Mouse (Mus musculus): ENCODE measurements around the gene Mthfd1. TPM values are rescaled to one million over a fixed set of nuclear protein-coding genes. Genes with fewer than 3 reads are reported as not detected.

The Mthfd1 gene
- total RNA-seq, 4 experiments from 2014 or later = 29.3 to 37.6 (median 32.7) TPM

DNA sequence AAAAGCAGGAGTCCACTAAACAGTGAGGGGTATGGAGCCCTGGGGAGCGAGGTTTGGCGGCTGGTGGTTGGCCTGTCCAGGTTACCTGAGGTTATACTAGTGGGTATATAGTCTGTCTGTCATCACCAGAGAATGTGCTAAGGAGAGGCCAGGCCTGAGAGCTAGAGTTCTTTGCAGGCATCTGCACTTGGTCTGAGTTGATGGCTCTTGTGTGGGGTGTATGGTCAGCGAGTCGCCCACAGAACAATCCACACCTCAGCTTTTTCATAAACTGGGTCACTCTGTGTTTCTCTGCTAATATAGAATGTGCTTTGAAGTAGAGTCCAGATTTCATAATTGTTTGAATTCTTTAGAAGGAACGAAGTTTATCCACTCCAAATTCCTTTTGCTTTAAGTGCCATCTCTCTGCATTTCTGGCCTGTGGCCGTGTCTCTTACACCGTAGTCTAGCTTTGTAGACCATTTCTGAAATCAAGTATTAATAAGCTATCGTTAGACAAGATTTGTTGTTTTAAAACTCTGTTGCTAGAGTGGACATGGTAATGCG, 44.3 kb downstream of the Mthfd1 start:
- DNase-seq (ENCODE audit: low spot score in 2 of 2) = no peak

DNA sequence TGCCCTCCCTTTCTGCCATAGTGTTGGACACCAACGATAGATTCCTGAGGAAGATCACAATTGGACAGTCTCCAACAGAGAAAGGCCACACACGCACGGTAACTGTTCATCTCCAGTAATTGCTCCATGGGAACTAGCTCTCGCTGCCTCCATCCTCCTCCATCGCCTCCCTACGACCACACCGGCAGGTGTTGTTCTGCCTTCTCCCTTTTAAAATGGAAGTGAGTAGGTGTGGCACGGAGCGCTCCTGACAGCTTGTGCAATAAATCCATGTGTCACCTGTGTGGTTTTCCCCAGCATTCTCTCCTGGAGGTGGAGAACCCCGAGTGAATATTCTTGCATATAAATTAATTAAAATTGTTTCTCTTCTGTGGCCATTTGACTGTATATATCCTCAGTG, 45.3 kb downstream of the Mthfd1 start:
- DNase-seq (ENCODE audit: low spot score in 2 of 2) = no peak

DNA sequence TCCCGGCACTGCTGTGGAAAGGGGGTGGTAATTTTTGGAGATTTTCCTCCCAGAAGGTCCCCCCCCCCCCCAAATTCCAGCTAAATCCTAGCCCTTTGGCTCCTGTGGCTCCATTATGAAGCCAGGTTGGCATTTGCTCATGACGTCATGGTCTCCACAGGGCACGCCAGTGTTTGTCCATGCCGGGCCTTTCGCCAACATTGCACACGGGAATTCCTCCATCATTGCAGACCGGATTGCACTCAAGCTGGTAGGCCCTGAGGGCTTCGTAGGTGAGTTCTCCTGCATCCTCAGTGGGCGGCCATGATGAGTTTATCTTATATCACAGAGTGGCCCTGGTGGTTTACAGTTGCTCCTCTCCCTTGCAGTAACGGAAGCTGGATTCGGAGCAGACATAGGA, 48.4 kb downstream of the Mthfd1 start:
- no peak for DNase-seq (ENCODE audit: low spot score in 2 of 2)

DNA sequence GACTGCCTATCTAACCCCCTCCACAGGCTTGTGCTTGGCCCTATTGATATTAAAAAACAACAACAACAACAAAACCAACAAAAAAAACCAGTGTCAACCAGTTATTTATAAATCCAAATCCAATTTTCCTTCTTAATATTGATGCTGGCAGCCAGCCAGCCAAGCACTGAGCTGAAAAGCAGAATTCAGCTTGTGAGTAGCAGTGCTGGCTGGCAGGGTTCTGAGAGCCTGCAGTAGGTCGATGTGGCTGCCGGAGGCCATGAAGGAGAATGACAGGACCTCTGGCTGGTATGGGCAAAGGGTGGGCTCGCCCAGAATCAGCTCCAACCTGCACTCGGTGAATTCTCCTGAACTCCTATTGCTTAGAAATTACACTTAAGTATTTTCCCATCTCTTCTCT, 49.1 kb downstream of the Mthfd1 start:
- DNase-seq (ENCODE audit: low spot score in 2 of 2) = no peak

DNA sequence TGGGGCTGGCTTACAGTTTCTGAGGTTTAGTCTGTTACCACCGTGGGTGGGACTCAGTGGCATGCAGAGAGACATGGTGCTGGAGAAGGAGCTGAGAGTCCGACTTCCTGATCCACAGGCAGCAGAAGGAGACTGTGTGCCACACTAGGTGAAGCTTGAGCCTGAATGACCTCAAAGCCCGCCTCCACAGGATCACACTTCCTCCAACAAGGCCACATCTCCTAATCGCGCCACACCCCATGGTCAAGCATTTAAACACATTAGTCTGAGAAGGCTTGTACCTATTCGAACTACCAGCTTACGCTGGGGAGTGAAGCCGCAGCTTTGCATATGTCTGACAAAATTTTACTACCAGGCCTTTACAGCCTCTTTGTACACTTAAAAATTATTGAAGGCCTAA, 50.0 kb downstream of the Mthfd1 start:
- DNase-seq (ENCODE audit: low spot score in 2 of 2) = no peak

DNA sequence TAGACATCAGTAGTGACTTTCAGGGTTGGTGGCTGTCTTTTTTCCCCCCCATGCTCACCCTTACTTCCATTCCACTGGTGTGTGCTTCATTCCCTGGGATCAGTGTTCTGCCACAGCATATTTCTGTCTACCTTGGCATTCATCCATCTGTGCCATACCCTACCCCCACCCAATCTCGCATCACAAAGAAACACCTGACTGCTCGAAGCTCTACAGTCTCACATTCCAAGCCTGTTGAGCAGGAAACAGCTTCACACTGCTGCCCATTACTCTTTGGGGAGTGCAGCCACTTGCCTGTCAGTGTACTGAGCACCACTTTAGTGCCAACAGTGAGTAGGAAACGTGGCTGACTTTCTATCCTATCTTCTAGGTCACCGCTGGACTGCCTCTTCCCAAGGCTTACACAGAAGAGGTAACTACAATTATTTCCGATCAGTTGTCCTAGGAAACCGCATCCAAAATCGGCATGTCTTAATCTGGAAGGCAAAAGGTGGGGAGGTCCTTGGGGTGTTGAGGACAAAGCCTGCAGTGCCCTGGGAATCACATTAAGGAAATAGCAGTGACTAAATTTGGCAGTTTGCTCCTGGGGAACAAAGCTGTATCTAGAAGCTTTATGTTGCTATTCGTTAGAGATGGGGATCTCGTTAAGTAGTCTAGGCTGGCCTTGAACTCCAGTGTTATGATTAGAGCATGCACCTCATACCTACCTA, 51.9 kb downstream of the Mthfd1 start:
- no peak for DNase-seq (ENCODE audit: low spot score in 2 of 2)

DNA sequence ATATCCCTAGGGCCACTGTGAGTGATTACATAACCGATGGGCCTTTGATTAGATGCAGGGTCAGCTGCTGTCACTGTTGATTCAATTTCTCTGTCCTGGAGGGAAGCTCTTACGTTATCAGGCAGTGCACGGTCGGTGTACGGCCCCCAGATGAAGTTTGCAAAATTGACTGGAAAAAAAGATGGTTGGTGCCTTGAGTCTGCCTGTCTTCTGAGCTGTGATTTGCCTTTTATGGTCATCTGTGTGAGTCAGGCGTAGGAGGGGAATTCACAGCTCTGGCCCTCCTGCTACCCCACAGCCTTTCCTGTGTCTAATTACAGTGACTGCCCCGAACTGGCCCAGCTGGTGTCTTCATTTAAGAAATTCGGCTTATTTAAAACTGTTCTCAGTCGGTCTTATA, 52.9 kb downstream of the Mthfd1 start:
- no peak for DNase-seq (ENCODE audit: low spot score in 2 of 2)

DNA sequence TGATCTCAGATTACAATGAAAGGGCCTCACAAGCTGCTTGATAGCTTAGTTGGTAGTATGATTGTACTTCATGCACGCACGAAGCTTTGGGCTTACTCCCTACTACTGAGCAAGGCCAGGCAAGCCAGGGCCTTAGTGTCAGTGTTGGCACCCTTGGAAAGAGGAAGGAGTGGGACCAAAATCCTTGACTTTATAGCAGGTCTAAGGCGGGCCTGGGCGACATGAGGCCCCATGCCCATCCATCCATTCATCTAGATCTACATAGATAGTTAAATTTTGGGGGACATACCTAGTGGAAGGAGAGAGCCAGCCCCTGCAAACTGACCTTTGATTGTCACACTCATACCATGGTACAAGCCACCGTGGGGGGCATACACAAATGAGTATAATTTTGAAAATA, 53.3 kb downstream of the Mthfd1 start:
- no peak for DNase-seq (ENCODE audit: low spot score in 2 of 2)

DNA sequence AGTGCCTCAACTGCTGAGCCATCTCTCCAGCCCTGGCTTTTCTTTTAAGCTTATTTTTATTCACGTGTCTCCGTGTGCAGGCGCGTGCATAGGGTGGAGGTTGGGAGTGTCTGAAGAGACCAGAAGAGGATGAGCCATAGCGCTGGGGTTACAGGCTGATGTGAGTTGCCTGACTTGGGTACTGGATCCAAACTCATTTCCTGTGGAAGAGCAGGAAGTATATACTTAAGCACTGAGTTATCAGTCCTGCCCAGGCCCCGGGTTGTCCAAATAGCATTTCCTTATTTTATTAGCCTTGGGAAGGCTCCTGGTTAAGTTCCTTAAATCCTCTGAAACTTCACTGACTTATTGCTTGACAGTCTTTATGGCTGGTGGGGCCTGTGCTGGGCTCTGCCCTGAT, 54.9 kb downstream of the Mthfd1 start:
- no peak for DNase-seq (ENCODE audit: low spot score in 2 of 2)

DNA sequence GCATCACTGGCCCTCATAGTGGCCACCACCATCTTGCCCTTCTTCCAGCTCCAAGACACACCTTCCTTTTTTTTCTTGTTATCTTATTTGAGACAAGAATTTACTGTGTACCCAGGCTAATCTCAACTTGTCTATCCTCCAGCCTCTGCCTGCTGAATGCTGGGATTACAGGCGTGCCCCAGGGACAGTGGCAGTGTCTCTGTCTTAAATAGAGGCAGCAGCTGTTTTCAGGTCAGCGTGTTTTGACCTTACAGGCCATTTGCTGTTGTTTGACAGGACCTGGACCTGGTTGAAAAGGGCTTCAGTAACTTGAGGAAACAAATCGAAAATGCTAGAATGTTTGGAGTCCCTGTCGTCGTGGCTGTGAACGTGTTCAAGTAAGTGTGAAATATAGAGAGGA, 55.5 kb downstream of the Mthfd1 start:
- DNase-seq (ENCODE audit: low spot score in 2 of 2) = no peak

DNA sequence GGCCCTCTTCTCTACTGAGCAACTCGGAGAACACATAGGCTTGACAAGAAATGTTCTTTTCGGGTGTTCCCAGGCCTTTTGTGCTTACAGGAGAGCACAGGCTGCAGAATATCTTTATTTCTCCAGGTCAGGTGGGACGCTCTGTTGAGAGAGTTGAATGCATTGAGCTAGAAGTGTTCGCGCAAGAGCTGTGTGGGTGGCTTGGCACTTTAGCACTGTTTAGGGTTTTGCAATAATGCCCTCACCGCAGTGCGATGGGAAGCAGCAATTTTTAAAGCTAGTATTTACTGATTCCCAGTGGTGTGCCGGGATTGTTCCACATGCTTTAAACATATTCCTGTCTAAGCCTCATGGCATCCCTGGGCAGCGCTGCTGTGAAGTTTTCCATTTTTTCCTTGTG, 56.1 kb downstream of the Mthfd1 start:
- no peak for DNase-seq (ENCODE audit: low spot score in 2 of 2)

DNA sequence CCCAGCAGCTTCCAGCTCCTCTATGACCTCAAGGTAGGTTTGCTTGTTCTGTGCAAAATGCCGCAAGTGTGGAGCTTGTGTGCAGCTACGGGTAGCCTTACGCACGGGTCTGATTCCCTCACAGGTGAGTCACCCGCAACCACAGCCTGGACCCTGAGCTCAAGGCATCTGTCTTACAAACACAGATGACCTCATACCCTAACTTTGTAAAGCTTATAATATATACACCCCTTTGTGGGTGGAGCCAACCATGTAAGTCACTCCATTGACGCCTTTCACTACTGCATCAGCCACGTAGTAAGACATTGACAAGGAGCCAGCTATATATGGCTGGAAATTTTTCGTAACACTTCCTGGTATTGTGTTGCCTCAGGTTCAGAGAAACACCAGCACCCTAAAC, 56.9 kb downstream of the Mthfd1 start:
- DNase-seq (ENCODE audit: low spot score in 2 of 2) = no peak

DNA sequence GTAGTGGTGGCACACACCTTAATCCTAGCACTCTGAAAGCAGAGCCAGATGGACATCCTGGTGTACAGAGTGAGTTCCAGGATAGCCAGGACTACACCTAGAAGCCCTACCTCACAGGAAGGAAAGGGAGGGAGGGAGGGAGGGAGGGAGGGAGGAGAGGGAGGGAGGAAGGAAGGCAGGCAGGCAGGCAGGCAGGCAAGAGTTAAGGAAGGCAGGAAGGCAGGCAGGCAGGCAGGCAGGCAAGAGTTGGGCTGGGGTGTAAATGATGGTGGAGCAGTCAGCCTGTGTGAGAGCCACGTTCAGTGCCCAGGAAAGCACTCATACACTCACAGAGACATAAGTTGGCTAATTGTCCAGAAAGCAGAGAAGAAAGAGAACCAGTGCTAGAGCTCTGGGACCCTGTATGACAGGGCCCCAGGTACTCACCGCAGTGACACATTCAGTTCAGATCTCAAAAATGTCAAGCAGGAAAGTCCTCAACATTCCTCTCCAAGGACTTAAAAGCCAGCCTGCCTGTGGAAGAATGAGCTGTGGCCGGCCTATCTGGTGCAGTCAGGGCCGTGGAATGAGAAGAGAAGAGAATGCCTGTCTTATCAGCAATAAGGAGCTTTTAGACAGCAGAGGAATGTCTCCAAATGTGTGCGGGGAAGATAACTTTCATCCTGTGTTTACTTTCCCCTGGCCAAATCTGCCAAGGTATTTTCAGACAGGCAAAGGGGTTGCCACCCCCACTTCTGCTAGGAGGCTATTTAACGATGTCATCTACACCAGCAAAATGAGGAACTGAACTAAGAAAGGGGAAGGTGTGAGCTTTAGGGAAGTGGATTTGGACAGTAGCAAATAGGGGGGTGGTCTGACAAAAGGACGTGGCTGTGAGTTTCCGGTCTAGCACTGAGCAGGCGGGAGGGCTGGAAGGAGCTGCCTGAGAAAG, 63.4 kb downstream of the Mthfd1 start:
- no peak for DNase-seq (ENCODE audit: low spot score in 2 of 2)

DNA sequence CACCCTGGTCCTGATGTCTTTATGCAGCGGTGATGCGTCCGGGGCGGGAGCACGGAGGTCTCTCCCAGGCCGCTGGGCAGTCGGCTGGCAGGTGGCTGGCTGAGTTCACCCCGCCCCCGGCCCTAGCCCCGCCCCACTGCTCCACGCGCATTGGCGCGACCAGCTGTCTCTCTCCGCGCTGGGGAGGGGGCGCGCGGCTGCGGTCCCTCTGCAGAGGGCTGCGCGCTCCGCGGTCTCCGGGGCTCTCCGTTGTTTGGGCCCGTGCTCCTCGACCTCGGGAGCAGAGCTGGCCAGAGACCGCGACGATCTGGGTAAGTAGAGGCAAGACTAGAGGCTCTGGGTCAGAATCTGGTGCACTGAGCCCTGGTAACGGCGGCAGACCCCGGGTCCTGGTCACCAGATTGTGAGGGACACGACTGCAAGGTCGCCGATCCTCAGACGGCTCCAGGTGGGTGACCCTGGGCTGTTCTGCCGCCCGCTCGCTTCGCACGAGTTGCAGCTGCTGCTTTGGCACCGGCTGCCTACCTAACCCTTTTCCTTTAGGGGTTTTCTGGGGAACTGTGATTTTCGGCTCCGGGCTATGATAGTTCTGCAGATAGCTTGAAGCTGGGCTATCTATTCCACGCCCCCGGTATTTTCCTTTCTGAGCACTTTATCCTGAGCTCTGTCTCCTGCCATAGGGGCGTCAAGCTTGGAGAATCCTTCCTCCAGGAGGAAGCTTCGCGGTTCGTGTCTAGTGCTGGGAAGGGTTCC, 69.8 kb downstream of the Mthfd1 start, which contains the start of gene Akap5:
Akap5 (plus strand) TSS at position 213 of the 753 bp plus-strand sequence.
- DNase-seq (ENCODE audit: low spot score in 2 of 2) = no peak

DNA sequence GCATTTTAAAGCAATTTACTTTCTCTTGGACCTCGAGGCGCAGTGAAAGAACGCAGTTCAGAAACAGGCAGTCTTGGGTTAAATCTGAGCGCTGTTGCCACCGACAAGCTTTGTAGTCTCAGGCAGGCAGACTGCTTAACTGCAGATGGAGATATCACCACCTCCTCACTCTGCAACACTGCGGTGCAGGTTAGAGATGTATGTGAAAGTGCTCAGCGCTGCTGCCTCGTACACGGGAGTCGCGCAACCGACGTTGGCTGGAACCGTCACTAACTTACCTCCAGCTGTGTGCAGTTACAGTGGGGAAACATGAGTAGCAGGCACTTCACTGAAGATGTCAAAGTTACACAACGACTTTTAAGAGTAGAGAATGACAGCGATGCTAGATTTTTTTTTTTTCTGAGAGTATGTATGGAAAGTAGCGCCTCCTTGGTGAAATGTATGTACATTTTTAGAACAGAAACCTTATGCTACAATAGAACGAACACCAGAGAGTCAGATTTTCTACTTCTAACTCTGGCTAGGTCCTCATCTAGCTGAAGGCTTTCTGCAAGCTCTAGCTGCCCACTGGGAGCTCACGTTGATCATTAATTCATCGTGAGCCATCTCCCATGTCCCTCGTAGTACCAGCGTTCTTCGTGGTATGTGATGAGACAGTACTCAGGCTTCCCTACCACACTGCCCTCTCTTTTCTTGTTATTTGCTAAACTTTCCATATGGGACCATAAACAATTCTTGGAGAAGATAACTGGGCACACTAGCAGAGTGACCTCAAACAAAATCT, 71.5 kb downstream of the Mthfd1 start:
- DNase-seq (ENCODE audit: low spot score in 2 of 2) = no peak

DNA sequence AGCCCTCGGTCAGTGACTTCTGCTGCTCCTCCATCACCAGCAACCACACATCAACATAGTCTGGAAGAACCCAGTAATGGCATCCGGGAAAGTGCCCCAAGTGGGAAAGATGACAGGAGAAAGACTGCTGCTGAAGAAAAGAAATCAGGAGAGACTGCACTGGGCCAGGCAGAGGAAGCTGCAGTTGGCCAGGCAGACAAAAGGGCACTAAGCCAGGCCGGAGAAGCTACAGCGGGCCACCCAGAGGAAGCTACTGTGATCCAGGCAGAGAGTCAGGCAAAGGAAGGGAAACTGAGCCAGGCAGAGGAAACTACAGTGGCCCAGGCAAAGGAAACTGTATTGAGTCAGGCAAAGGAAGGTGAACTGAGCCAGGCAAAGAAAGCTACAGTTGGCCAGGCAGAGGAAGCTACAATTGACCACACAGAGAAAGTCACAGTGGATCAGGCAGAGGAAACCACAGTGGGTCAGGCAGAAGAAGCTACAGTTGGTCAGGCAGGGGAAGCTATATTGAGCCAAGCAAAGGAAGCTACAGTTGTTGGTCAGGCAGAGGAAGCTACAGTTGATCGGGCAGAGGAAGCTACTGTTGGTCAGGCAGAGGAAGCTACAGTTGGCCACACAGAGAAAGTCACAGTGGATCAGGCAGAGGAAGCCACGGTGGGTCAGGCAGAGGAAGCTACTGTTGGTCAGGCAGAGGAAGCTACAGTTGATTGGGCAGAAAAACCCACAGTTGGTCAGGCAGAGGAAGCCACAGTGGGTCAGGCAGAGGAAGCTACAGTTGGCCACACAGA, 73.7 kb downstream of the Mthfd1 start:
- no peak for DNase-seq (ENCODE audit: low spot score in 2 of 2)

DNA sequence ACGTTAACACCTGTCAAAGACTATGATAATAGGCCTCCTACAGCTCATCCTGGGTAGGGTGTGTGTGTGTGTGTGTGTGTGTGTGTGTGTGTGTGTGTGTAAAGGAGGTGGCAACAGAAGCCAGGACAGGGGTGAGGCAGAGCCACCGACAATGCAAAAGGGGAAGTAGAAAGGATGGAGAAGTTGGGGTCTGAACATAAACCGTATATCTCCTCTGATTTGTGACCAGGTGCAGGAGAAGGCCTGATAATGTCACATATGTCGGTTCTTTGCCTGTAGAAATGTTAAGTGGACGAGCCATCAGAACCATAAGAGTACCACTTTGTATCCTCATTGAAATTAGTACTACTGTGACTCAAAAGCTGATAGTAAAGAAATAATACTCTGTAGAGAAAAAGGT, 78.6 kb downstream of the Mthfd1 start:
- no peak for DNase-seq (ENCODE audit: low spot score in 2 of 2)

DNA sequence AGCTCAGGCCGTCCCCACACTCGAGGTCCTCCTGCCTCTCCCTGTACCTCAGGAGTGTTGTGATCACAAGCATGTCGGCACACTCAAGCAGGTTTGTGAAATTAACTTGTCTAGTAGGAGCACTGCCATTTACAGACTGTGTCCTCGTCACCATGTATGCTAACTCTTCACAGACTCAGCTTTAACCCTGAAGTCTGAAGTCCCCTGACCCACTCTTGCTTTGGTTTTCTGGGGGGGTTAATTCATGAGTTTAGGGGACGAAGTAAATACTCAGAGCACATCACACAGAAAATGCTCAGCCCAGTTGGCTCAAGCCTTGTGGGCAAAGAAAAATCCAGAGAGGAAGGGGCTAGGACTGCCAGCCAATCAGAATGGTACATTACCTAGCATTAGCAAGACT, 80.5 kb downstream of the Mthfd1 start:
- DNase-seq (ENCODE audit: low spot score in 2 of 2) = no peak

DNA sequence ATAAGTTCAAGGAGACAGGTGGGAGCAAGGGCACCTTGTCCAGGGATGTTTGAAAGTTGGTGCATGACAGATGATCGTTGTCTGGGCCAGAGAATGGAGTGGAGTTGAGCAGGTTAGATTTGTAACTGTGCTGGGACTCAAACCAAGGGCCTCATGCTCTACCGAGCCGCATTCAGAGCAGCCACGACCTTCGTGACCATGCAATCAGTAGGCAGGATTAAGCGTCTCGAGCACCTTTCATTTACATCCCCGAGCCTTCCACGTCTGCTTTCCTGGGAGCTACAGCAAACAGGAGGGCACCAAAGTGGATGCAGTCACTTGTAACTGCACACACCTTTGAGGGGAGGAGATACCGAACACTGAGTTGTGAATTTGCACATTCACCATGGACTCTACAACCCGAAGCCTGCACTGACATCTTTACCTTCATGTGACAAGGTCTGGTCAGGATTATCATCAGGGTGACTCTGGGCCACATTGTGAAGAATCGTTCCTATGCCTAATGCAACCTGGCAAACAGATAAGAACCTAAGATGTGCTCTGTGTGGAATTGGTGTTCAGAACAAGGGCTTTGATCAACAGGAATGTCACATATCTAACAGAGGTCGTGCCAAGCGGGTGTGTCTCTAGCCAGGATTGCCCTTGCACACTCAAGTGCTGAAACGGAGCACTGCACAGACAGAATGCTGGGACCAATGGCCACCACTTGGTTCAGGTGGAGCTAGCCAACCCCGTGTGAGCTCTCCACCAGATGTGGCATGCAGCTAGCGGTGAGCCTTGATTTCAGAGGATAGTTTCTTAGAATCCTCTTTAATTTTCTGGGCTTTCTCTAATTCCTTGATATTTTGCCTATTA, 81.2 kb downstream of the Mthfd1 start:
- DNase-seq (ENCODE audit: low spot score in 2 of 2) = no peak

Measured in gastrocnemius, adult 8-10 months (tissue).